Mouse (Mus musculus): ENCODE results near the gene Cdk13.

The Cdk13 gene

GRCm38 (mm10) chr13:17700090-17700715 lies 104.7 kb downstream of the Cdk13 start:
- TF ChIP-seq GATA4 (IDR thresholded peaks at IDR 0.05; ENCODE audit: insufficient replicate concordance, low read length), result no peak

GRCm38 (mm10) chr13:17695898-17696580 lies 108.9 kb downstream of the Cdk13 start:
- no peak for TF ChIP-seq GATA4 (IDR thresholded peaks at IDR 0.05; ENCODE audit: insufficient replicate concordance, low read length)

GRCm38 (mm10) chr13:17694911-17695699 lies 109.8 kb downstream of the Cdk13 start, which contains the start of the genes Mplkip and Sugct:
TSS of gene Mplkip (plus strand) at chr13:17695192.
TSS of gene Sugct (minus strand) at chr13:17695553.
- no peak; the same call in 1 of the 2 replicates for TF ChIP-seq GATA4 (IDR thresholded peaks at IDR 0.05; ENCODE audit: insufficient replicate concordance, low read length)

GRCm38 (mm10) chr13:17694414-17694813 lies 110.5 kb downstream of the Cdk13 start:
- no peak for TF ChIP-seq GATA4 (IDR thresholded peaks at IDR 0.05; ENCODE audit: insufficient replicate concordance, low read length)

- no peak for TF ChIP-seq GATA4 (IDR thresholded peaks at IDR 0.05; ENCODE audit: insufficient replicate concordance, low read length)
Observed at GRCm38 (mm10) chr13:17693816-17694215, 111.1 kb downstream of the Cdk13 start.

GRCm38 (mm10) chr13:17691436-17691835 lies 113.5 kb downstream of the Cdk13 start:
- TF ChIP-seq GATA4 (IDR thresholded peaks at IDR 0.05; ENCODE audit: insufficient replicate concordance, low read length), result no peak

GRCm38 (mm10) chr13:17690686-17691085 lies 114.2 kb downstream of the Cdk13 start:
- no peak for TF ChIP-seq GATA4 (IDR thresholded peaks at IDR 0.05; ENCODE audit: insufficient replicate concordance, low read length)

- TF ChIP-seq GATA4 (IDR thresholded peaks at IDR 0.05; ENCODE audit: insufficient replicate concordance, low read length), result no peak
Observed at GRCm38 (mm10) chr13:17689461-17689860, 115.4 kb downstream of the Cdk13 start.

GRCm38 (mm10) chr13:17671122-17671521 lies 133.8 kb downstream of the Cdk13 start:
- TF ChIP-seq GATA4 (IDR thresholded peaks at IDR 0.05; ENCODE audit: insufficient replicate concordance, low read length), result no peak

- no peak for TF ChIP-seq GATA4 (IDR thresholded peaks at IDR 0.05; ENCODE audit: insufficient replicate concordance, low read length)
Observed at GRCm38 (mm10) chr13:17667380-17667779, 137.5 kb downstream of the Cdk13 start.

All from liver, adult (tissue).